Mouse (Mus musculus) midbrain, embryonic 14.5 days (tissue): ENCODE measurements around the gene Rasl10b. TPM values are rescaled to one million over a fixed set of nuclear protein-coding genes. Genes with fewer than 3 reads are reported as not detected.

ENCODE experiments used
- ATAC-seq: fragments of 200-750 bp; cut with Nextera tagmentation; 2 replicates; pipeline ENCODE4 v1.8.0; 2017; ENCODE audit warnings: moderate number of reproducible peaks, moderate library complexity; ENCODE audit not compliant: low FRiP score, low TSS enrichment
- DNase-seq: peaks from one replicate; pipeline ENCODE4 v3.0.0-alpha.2; 2015
- H3K27ac ChIP-seq: fragments of 300-500 bp; sonication (generic); replicated peaks from 2 replicates; pipeline ENCODE4 v1.5.1; 2014; ENCODE audit warnings: mild to moderate bottlenecking, low read depth, low read length, moderate library complexity
- H3K27me3 ChIP-seq: fragments of 300-500 bp; sonication (generic); 2 replicates; pipeline ENCODE4 v1.6.1; 2014; ENCODE audit warnings: low read length, control low read depth, mixed read lengths; ENCODE audit not compliant: control insufficient read depth, insufficient read depth
- H3K36me3 ChIP-seq: fragments of 300-500 bp; sonication (generic); 2 replicates; pipeline ENCODE4 v1.6.1; 2014; ENCODE audit warnings: low read length, control low read depth; ENCODE audit not compliant: control insufficient read depth, insufficient read depth
- H3K4me1 ChIP-seq: fragments of 300-500 bp; sonication (generic); 2 replicates; pipeline ENCODE4 v1.6.1; 2014; ENCODE audit warnings: mild to moderate bottlenecking, antibody characterized with exemption, low read length, control low read depth; ENCODE audit not compliant: control insufficient read depth, insufficient read depth
- H3K4me2 ChIP-seq: fragments of 300-500 bp; sonication (generic); 2 replicates; pipeline ENCODE4 v1.6.1; 2014; ENCODE audit warnings: mild to moderate bottlenecking, low read length, moderate library complexity
- H3K4me3 ChIP-seq: fragments of 300-500 bp; sonication (generic); replicated peaks from 2 replicates; pipeline ENCODE4 v1.5.1; 2014; ENCODE audit warnings: low read depth, low read length
- H3K9ac ChIP-seq: fragments of 300-500 bp; sonication (generic); replicated peaks from 2 replicates; pipeline ENCODE4 v1.6.1; 2014; ENCODE audit warnings: mild to moderate bottlenecking, low read length, moderate library complexity
- H3K9me3 ChIP-seq: fragments of 300-500 bp; sonication (generic); 2 replicates; pipeline ENCODE4 v1.6.1; 2016; ENCODE audit warnings: low read length, control low read depth, mixed read lengths; ENCODE audit not compliant: control insufficient read depth
- WGBS: fragments of 180-500 bp; shearing (Covaris S2); extraction: QIAGEN DNeasy Blood & Tissue Kit; methylation state at CpG from one replicate; pipeline ENCODE4 v1.1.7; 2014; 5-methylcytosine and 5-hydroxymethylcytosine counted together
- polyA plus RNA-seq: library from polyadenylated mRNA; unstranded; fragments of >200 nt; fragmentation: Nextera tagmentation; extraction: Ambion mirVana; gene quantifications from 2 replicates; pipeline ENCODE4 v1.2.1, GENCODE M21; 2014

Rasl10b gene
- polyA plus RNA-seq, 1 experiment from 2014 or later: 18.3 TPM

DNA sequence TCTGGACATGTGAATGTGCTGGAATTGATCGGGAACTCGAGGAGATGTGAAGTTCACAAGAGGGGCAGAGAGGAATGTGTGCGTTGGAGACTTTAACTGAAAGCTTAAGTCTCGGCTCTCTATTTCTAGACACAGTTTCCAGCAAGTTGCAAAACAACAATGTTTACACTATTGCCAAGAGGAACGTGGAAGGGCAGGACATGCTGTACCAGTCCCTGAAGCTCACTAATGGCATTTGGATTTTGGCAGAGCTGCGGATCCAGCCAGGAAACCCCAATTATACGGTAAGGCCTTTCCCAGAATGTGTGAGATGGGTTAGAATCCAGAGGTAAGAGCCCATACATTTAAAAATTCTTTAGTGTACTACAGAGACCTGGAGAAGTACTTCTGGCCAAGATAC, 11.3 kb upstream of the Rasl10b start:
- peaks cover 60% of the 10 kb centered on the region for H3K36me3 ChIP-seq
- WGBS: 95% methylated on average over 7 of the region's 7 CpGs
- no peak for ATAC-seq

DNA sequence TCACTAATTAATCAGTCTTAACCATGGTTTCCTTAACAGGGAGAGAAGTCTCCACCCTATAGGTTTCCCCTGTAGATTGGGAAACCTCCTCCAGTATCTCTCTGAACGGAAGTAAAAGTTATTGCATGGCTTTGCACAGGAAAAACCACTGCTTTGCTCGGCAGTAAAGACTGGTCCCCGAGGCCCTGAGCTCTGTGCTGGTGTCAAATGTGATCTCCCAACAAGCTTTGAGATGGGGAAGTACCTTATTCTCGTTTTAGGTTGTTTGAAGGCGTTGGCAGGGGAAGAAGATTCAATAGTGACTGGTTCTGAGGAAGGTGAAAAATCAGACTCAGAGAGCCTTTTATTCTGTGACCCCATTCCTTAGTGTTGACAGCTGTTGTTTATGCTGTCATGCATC, 10.2 kb upstream of the Rasl10b start:
- DNase-seq (no peak), ATAC-seq (no peak)
- no peaks in the 10 kb centered on the region for H3K27me3 ChIP-seq
- 85% methylated on average over 5 of the region's 5 CpGs for WGBS
- H3K9me3 ChIP-seq: no peaks in the 10 kb centered on the region
- H3K4me1 ChIP-seq: 0 out of 2 replicates have a peak, but pooled peaks cover 4% of the 10 kb centered on the region
- no peak overlapping the region for H3K4me2 ChIP-seq
- no peak overlapping the region for H3K9ac ChIP-seq
- H3K4me3 ChIP-seq: no peak overlapping the region
- peaks cover 64% of the 10 kb centered on the region for H3K36me3 ChIP-seq
- no peak overlapping the region for H3K27ac ChIP-seq

More for the DNA sequence above, 11.3 kb upstream of the Rasl10b start:
- H3K4me1 ChIP-seq: 0 out of 2 replicates have a peak, but pooled peaks cover 4% of the 10 kb centered on the region
- no peak overlapping the region for H3K9ac ChIP-seq
- no peak overlapping the region for H3K27ac ChIP-seq
- no peak for DNase-seq
- H3K9me3 ChIP-seq: no peaks in the 10 kb centered on the region
- H3K4me2 ChIP-seq: no peak overlapping the region
- H3K27me3 ChIP-seq: no peaks in the 10 kb centered on the region
- H3K4me3 ChIP-seq: no peak overlapping the region

DNA sequence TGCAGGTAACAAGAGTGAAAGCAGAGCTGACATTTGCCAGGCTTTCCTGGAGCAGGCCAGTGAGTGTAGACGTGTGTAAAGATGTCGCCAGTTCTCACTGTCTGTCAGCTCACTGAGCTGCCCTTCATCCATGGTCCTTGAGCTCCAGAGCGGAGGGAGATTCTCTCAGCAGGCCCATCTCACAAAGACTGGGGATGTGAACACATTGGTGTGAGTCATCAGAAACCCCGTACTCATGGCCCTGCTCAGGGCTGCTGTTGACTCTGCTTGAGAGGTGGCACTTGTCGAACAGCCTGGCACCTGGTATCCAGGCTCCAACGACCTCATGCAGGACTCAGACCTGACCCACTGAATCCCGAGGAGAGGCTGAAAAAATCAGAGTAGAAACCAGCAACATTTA, 5.2 kb upstream of the Rasl10b start:
- Histone ChIP-seq H3K9me3 (no peaks in the 10 kb centered on the region), H3K27ac (no peak overlapping the region), H3K4me3 (no peak overlapping the region), H3K4me2 (no peak overlapping the region), H3K36me3 (peaks cover 44% of the 10 kb centered on the region), H3K4me1 (no peaks in the 10 kb centered on the region), H3K27me3 (no peaks in the 10 kb centered on the region), H3K9ac (no peak overlapping the region)
- ATAC-seq (no peak), DNase-seq (no peak)
- WGBS: 77% methylated on average over 7 of the region's 7 CpGs

DNA sequence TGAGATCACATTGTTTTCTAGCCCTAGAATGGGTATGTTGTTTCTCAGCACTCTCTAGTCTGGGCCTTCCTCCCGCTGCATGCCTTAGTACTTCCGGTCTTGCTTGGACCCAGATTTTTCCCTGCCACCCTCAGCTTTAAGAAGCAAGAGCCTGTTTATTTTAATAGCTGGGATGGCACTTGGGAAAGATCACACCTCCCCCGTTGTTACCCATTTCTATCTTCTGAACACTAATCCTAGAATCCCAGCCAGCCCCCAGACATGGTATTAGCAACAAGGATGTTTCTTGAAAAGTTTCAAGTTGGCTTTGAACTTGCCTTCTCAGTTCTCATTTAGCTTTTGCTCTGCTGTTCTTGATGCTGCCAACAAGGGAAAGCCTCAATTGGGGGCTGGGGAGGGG, 2.5 kb upstream of the Rasl10b start:
- H3K4me1 ChIP-seq: peaks cover 16% of the 10 kb centered on the region
- H3K4me2 ChIP-seq: no peak overlapping the region
- no peaks in the 10 kb centered on the region for H3K9me3 ChIP-seq
- ATAC-seq (no peak), DNase-seq (no peak)
- H3K36me3 ChIP-seq: peaks cover 33% of the 10 kb centered on the region
- no peaks in the 10 kb centered on the region for H3K27me3 ChIP-seq
- WGBS: 79% methylated on average over 3 of the region's 3 CpGs
- no peak overlapping the region for H3K4me3 ChIP-seq
- H3K9ac ChIP-seq: no peak overlapping the region
- no peak overlapping the region for H3K27ac ChIP-seq

DNA sequence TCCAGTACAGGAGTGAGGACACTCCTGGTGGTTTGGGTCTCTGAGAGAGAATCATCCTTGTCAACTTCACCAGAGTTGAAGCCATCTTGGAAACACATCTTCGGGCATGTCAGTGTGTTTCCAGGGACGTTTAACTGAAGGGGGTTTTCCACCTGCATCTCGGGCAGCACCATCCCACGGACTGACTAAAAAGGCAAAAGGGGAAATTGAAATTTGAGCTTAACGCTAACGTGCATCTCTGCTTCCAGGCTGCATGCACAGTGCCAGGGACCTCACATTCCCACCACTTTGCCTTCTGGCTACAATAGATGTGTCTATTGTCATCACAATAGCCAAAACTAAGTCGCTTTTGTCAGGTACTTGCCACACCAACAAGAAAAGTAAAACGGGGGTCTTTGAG, 695 bp upstream of the Rasl10b start:
- ATAC-seq: no peak
- no peak overlapping the region for H3K27ac ChIP-seq
- H3K4me2 ChIP-seq: no peak overlapping the region
- WGBS: 46% methylated on average over 8 of the region's 8 CpGs
- DNase-seq: no peak
- peaks cover 16% of the 10 kb centered on the region for H3K36me3 ChIP-seq
- H3K4me1 ChIP-seq: peaks cover 23% of the 10 kb centered on the region
- H3K27me3 ChIP-seq: no peaks in the 10 kb centered on the region
- no peaks in the 10 kb centered on the region for H3K9me3 ChIP-seq
- H3K4me3 ChIP-seq: no peak overlapping the region
- H3K9ac ChIP-seq: no peak overlapping the region

DNA sequence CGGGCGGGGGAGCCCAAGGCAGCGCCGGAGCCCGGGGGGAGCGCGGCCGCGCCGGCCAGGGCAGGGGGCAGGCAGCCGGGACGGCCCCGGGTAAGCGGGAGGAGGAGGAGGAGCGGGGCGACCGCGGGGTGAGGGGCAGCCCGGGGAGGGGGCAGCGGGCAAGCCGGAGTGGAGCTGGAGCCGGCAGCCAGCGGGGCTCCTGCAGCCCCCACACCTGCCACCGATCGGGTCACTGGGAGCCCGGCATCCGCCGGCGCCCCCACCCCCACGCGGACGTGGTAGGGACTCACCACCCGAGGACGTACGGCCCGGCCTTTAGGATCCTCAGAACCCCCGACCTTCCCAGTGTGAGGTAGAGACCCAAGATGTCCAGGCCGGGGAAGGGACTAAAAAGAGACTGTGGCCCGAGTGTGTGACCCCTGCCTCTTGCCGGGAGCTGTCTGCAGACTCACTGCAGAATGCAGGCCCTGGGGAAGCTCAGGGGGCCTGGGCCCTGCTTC, 905 bp downstream of the Rasl10b start:
- Histone ChIP-seq H3K27ac (peak overlapping the region; percentile 73), H3K9ac (peak overlapping the region; percentile 92), H3K27me3 (no peaks in the 10 kb centered on the region), H3K4me2 (peak overlapping the region; percentile 84), H3K36me3 (peaks cover under 1% of the 10 kb centered on the region; the same call in 1 of the 2 replicates), H3K9me3 (no peaks in the 10 kb centered on the region), H3K4me1 (peaks cover 23% of the 10 kb centered on the region), H3K4me3 (peak overlapping the region; percentile 80)
- WGBS: under 1% methylated on average over 37 of the region's 40 CpGs
- ATAC-seq (peak; percentile 70), DNase-seq (peak; percentile 52)

DNA sequence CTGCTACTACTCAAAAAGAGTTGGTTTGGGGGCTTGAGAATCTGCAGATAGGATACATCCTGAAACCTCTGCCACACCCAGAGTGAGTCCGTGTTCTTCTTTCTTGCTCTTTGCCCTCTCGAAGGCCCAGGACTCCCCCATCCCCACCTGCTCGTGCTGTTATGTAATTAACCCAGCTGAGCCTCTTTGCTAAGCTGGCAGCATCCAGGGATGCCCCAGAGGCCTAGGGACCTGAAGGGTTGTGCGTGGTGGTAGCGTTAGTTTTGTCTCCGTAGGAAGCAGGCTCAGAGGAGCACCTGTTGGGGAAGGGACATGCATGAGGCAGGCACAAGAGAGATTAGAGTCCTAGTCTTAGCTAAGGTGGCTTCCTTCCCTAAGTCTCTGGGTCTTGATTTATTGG, 1.6 kb downstream of the Rasl10b start:
- peak overlapping the region; percentile 80 for H3K4me3 ChIP-seq
- no peak overlapping the region for H3K27ac ChIP-seq
- H3K4me1 ChIP-seq: peaks cover 23% of the 10 kb centered on the region
- H3K9me3 ChIP-seq: no peaks in the 10 kb centered on the region
- DNase-seq: no peak
- H3K4me2 ChIP-seq: peak overlapping the region; percentile 84
- ATAC-seq: no peak
- H3K9ac ChIP-seq: peak overlapping the region; percentile 92; the same call in 1 of the 2 replicates
- WGBS: 23% methylated on average over 6 of the region's 6 CpGs
- H3K27me3 ChIP-seq: no peaks in the 10 kb centered on the region
- no peaks in the 10 kb centered on the region; the same call in 1 of the 2 replicates for H3K36me3 ChIP-seq

DNA sequence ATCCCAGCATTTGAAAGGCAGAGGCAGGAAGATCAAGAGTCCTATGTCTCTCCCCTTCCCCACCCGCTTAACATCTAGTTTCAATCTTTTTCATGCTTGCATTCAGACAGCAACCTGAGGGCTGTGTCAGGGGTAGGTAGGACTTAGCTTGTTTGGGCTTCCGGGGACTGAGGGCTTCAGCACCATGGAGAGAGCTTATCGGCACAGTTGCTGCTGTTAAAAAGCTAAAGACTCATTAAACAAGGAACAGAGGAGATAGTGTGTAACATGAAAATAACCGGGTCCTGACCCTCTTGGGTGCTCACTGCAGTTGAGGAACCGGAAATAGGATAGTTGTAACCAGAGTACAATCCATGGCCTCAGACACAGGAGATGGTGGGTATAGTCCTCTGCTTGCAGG, 8.1 kb downstream of the Rasl10b start:
- Histone ChIP-seq H3K9me3 (no peaks in the 10 kb centered on the region), H3K9ac (no peak overlapping the region), H3K27me3 (peaks cover 26% of the 10 kb centered on the region), H3K4me2 (no peak overlapping the region), H3K36me3 (no peaks in the 10 kb centered on the region; the same call in 1 of the 2 replicates), H3K4me1 (peaks cover 7% of the 10 kb centered on the region), H3K27ac (no peak overlapping the region), H3K4me3 (no peak overlapping the region)
- ATAC-seq (no peak), DNase-seq (peak; percentile 57)
- 16% methylated on average over 5 of the region's 5 CpGs for WGBS

DNA sequence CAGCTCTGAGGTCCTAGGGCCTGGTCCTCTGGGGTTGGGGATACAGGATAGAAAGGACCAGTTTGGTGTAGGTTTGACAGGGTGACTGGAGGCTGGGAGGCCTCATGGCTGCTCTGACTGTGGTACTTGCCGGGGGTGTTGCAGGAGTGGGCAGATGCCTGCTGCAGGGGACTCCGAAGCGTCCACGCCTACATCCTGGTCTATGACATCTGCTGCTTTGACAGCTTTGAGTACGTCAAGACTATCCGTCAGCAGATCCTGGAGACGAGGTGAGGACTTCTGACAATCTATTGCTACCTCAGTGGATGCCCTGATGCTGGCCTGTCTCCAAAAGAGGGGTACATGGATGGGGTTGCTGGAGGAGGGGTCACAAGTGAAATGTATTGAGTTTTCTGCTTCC, 8.8 kb downstream of the Rasl10b start:
- Histone ChIP-seq H3K36me3 (no peaks in the 10 kb centered on the region), H3K4me3 (no peak overlapping the region), H3K4me2 (no peak overlapping the region), H3K9me3 (no peaks in the 10 kb centered on the region), H3K9ac (no peak overlapping the region), H3K4me1 (peaks cover 4% of the 10 kb centered on the region), H3K27ac (no peak overlapping the region), H3K27me3 (peaks cover 27% of the 10 kb centered on the region)
- 84% methylated on average over 7 of the region's 7 CpGs for WGBS
- ATAC-seq: no peak
- no peak for DNase-seq
